Mouse (Mus musculus) adrenal gland, adult 18-20 months (tissue): Measurements from ENCODE around the gene Qpct. TPM values are rescaled to one million over a fixed set of nuclear protein-coding genes. Genes with fewer than 3 reads are reported as not detected.
A peak's percentile ranks its signal among the peaks of the same experiment; 100 is the strongest.
"Not testable (repeated sequence)": the region's sequence is repeated elsewhere in the genome, so short reads cannot be mapped to it uniquely, and the experiment has no call there.

Experiments
- DNase-seq, 2 experiments: peaks; one replicate each; pipeline ENCODE4 v3.0.0; 2021 to 2022; ENCODE audit warnings: low spot score in 2 of 2
- total RNA-seq, 2 experiments: library from RNA; stranded (reverse); gene quantifications; 1 replicate in 1 of 2; 2 replicates in 1 of 2; pipeline ENCODE4 v1.2.3; 2021

Gene Qpct
- total RNA-seq, 2 experiments from 2014 or later: 7.3 to 8.1 TPM

DNA sequence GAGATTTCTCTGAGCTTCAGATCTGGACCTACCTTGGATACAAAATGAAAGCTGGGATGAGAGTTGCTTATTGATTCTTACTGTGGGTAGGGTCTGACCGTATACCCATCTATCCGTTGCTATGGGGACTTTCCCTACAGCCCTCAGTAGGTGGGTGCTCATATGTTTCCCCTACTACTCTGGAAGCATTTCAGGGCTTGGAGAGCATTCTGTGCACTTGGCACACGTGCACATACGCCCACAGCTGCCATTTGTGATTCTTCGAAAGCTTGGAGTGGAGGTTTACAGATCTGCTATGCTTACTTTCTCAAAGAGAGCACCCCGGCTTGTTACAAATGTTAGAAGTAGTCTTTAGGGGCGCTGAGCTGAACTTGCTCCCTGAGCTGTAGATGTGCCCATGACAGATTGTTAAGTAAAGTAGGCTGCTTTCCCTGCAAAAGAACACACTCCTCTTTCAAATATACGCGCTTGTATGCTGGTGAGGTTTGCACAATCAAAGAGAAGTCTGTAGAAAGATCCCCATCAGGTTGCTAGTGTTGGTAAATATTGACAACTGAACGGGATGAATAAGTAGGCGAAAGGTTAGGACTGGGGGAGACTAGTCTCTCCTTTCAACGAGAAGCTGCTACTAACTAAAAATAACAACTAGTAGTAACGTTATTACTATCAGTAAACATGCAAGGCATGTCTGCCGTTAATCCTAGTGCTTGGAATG is 18.2 kb downstream of the Qpct start:
- no peak for DNase-seq

DNA sequence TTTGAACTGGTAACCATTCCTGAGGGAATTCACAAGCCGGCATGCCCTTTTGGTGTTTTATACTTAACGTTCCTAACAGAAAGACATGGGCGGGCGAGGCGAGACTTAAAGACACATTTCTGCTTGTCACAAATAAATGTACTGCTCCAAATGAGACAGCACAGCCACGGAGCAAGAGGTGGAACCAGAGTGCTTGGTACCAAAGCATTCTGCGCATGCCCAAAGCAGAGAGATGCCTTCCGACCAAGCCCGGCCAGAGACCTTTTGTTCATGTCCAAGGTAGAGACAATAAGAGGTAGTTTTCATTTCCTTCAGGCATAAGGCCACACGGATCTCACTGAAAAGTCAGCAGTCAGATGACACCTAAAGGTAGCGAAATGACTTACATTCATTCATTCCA is 20.2 kb downstream of the Qpct start:
- no peak for DNase-seq

DNA sequence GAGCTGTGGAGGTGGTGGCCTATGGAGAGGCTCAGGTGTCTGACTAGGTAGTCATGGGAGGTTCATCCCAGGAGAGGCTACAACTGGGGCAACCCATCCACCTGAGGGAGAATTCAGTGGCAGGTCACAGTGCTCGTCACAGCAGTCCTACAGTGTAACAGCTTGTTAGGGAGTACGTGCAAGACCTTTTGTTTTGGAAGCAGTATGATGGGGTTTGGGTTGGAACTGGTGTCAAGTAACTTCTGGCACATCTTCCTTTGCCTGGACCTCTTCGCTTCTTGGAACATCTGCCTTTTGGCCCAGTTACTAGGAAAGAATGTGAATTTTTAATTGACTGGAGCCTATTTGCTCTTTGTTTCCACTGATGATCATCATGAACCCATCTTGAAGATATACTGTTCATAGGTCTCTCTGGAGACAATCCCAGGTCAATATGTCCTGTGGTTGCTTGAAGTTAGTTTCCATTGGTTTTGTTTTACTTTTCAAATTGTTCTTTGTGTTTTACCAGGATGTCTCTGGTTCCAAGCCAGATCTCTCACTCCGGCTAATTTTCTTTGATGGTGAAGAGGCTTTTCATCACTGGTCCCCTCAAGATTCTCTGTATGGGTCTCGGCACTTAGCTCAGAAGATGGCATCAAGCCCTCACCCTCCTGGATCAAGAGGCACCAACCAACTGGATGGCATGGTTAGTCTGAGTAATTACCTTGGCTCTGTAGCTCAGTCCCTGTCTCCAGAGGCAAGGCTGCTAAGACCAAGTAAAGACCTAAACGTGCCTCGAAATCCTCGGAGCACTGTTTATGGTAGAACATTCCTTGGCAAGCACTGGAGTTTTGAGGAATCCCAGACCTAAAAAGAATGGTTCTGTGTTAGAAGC is 25.5 kb downstream of the Qpct start:
- DNase-seq: no peak

DNA sequence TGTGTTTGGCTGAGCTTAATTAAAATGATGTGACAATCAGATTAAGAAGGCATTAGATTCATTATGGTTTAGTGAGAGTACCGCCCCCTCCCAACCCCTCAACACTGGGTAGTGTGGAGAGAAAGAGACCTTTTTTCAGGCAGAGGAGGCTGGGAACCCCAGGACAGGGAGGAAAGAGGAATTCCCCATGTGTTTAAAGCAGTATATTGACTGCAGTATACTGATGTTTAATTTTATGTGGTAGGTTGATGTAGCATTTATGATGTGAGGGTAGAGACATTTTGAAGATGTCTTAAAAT is 26.1 kb downstream of the Qpct start:
- no peak for DNase-seq

DNA sequence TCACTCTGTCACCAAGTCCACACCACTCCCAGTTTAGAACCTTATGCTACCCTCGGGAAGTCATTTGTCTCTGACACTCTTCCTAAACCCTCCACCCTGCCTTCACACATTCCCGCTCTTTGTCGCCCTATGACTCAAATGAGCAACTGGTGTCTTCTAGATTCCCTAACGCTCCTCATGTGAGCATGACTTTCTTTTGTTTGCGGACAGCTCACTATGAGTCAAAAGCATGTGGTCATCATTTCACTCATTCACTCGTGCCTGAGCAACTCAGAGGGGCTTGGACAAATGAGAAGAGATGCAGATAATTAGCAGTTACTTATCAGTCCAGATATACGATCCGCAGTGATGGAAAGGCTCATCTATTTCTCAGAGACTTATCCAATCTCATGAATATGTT is 26.5 kb downstream of the Qpct start:
- no peak for DNase-seq

DNA sequence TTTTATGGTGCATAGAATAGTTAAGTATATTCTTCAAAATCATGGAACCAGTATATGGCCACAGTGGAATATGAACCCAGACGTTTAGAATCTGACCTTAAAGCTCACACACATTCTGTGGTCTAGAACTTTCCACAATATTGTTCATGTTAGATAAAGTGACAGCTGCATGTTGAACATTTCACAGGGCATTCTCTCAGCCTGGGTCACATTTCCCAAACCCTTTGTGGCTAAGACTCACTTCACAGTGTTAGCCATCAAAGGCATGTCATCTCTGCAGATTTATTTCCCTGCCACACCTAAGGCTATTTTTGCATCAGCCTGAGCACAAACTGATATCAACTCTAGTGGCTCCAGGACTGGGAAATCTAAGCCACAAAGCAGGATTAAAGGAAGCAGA is 40.0 kb downstream of the Qpct start:
- no peak for DNase-seq

DNA sequence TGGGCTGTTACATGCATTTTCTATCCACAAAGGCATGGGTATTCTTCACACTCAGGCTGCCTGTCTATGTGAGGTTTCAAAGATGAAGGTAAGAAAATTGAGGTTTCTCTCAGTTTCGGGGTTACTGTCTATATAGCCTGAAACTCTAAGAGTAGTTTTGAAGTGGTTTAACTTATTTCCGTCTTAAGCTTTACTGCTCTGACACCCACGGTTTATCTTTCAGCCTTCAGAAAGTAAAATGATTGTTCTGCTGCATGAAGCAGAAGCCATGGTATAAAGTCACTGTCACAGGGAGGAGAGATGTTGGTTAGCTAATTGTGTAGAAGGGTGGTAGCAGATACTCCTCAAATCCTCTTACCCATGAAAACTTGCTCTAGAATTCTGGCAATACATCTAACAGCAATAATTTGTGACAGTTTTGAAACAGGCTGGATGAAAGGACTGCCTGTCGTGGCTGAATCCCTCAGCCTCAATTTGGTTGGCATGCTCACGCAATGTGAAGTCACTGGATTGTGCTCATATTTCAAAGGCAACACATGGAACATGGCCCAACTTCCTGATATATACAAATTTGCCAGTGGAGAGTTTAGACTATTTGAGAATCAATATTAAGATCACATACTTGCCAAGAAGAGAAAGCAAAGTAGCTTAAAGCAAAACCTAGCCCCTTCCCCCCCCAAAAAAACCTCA is 41.7 kb downstream of the Qpct start:
- no peak for DNase-seq

DNA sequence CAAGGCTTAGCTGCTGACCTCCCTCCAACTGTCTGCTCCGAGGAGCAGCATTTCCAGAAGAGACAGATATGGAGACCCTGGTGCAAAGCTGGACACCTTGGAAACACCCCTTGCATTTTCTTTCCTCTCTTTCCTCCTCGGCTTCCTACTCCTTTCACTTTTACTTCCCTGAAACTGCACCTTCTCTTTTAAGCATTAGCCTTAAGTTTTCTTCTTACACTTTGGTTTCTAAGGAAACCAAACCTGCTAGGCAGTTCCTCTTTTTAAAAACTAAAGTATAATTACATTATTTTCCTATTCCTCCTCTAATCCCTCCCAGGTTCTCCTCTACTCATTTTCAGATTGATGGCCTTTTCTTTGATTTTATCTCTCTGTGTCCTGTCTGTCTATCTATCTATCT is 43.9 kb downstream of the Qpct start:
- DNase-seq: no peak

DNA sequence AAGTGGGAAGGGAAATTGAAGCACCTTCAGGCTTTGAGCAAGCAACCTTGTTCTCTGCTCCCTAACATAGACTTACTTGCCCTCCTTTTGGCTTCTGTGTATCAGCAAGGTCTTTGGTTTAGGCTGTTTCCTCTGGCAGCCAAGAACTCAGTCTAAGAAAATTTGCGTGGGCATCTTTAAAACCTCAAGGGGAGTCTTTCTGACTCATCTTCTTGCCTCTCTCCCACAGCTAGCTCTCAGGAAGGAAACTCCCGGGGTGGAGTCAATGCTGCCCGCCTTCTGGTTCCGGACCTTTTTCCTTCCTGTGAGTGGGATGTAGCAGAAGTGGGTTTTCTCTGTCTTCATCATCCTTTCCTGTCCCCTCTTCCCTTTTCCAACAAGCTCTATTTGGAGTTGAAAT is 48.2 kb downstream of the Qpct start:
- DNase-seq: no peak

DNA sequence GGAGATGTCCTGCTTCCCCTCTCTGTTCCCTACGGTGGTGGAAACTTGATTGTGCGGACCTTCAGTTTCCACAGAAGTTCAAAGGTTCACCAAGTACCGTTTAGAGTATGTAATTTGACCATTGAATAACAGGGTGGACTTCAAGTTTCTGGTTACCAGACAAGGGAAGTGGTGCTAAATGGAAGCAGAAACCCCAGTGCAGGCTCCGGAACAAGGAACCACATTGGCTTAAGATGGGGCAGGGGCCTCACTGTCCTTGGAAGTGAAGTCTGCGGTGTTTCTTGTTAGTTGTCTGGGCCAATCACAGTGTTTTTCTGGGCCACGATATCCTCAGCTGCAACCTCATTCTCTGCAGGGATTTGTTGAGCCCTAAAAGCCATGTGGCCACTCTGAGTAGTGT is 56.5 kb downstream of the Qpct start:
- no peak for DNase-seq

DNA sequence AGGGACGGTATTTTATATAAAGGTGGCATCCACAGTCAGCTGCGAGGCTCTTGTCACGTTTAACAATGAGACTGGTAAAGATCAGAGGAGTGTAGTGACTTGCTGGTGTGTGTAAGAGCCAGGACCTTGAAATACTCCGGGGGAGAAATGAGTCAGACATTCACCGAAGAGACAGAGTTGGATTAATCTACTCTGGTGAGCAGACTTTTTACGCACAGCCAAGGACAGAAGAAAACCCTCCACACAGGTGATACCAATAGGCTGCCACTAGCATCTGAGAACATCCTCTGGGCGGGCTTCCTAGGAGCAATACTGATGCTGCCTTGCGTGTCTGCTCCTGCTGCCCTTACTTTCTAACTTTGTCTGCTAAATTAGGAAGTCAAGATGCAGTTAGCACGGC is 57.9 kb downstream of the Qpct start:
- peak in 1 of 2 experiments; percentile 12 for DNase-seq

DNA sequence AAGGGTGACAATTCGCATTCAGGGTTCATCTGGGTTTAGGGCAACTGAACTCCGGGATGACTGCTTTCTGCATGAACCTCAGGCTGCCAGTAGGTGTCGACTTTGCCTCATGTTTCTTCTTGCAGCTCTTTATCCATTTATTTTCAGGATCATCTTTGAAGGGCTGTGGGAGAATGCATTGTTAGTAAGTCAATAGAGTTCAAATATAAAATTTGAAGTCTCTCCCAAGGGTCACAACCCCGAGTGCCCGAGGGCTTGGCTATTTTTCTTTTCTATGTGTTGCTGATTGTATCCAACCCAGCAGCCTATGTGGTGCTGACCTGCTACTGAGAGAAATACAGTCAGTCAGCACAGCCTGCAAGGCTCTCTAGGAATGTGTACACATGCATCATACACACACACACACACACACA is 59.2 kb downstream of the Qpct start:
- DNase-seq: peak; percentile 31 to 48

DNA sequence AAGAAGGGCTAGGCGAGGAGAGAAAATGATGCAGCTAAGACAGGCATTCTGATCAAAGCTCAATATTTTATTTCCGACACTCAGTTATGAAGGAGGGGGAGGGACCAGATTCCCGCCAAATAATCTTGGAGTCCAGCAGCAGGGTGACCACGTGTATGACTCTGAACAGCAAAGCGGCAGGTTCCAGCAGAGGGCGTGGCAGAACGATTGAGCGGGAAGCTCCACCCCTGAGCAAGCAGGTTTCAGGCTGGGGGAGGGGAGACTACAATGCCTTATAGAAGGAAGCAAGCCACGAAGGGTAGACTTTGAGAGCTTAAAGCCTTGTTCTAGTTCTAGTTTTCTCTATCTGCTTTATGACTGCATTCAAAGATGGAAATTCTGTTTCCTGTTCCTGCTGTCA is 63.5 kb downstream of the Qpct start:
- DNase-seq: not testable (repeated sequence)

DNA sequence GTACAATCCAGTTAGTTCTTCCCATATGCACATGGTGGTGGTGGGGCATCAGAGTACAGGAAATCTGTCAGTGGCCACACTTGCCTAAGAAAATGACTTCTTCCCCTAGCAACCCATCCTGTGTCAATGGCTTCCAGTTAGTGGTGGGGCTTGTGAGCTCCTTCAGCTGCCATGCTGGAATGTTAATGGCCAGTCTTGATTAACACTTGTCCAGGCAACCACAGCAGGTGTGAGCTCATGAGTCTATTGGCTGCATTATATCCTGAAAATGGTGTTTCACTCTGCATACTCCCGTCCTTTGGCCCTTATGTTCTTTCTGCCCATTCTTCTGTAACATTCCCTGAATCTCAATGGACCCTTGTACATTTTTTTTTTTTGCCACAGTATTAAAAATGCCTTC is 67.4 kb downstream of the Qpct start:
- DNase-seq: no peak

DNA sequence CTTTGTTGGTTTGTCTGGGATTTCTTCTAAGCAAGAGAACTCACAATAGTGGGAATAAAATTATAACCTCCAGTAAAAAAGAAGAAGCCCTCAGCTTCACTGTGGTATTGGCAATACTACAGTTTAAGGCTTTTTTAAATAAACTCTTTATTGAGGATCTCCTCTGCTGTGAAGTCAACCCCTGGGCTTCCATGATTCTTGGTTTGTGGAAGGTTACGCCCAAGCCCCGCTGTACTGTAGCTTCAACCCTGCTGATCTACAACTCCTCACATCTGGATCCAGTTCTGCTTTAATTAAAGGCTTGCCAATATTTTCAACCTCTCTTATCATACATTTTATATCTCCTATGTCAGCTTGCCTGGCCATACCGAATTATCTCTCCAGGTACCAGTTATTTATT is 68.6 kb downstream of the Qpct start:
- DNase-seq: no peak

DNA sequence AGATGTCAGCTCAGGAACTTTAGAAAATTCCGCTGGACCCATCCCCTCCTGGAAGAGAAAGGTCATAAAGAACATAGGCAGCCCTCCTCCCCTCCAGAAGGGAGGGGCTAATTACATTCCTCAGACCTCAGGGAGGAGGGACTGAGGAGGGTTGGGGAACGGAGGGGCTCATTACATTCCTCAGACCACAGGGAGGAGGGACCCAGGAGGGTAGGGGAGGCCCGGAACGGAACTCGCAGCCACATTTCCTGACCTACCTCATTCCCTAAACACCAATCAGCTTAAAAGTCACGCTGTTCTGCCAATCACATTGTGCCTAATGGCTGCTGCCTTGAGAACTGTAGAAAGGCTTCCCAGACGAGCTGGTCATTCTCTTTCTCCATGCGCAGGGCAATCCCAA is 82.0 kb downstream of the Qpct start:
- no peak for DNase-seq

DNA sequence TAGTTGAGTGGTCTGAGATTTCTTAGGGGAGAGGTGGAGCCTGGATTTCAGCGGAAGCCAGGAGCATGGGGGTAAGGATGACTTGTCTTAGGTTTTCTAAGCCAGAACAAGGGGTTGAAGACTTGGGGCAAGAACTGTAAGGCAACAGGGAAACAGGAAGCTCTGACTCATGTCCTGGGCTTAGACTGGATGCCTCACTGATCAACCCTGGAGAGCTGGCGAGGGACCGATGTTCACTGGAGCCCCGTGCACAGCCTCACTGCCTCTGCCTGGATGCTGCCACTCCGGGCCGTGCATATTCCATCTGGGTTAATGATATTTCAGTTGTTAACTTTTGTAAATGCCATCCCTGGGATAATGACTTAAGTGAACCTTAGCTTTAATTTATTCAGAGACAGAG is 84.1 kb downstream of the Qpct start:
- DNase-seq: no peak

DNA sequence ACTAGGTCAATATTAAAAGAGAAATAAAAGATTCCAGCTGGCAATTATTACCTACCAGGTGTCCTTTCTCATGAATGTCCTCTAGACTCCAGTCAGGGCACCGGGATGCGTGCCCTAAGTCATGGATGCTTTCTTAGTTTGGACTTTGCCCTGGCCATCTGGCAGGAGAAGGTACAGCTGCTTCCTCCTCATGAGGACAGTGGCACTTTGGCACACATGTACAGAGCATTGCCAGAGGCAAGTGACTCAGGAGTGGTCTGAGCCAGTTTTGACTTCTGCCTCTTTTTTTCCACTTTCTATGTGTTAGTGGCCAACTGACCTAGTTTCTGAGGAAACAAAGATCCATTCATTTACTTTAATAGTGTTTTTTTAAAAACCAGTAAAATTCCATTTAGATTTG is 84.7 kb downstream of the Qpct start:
- no peak for DNase-seq
